Mouse (Mus musculus) MEL (cell line): ENCODE data around the gene D430041D05Rik. TPM values are rescaled to one million over a fixed set of nuclear protein-coding genes. Genes with fewer than 3 reads are reported as not detected.

ENCODE experiments used
- DNase-seq: peaks from one replicate; pipeline ENCODE4 v3.0.0; 2011; ENCODE audit warnings: low read depth, low spot score
- H3K27ac ChIP-seq: 2 replicates; pipeline ENCODE4 v1.5.1; 2012; ENCODE audit warnings: low read depth, mild to moderate bottlenecking, control low read depth, low read length, moderate library complexity; ENCODE audit not compliant: control insufficient read depth
- H3K27me3 ChIP-seq, 2 experiments: fragments of 150-350 bp in 1 of 2; sonication (generic) in 1 of 2; 2 replicates each; pipeline ENCODE4 v1.6.1; 2012; ENCODE audit warnings: low read length in 2 of 2, mild to moderate bottlenecking in 2 of 2, improper control_type of control experiment in 1 of 2, moderate library complexity in 1 of 2; ENCODE audit not compliant: insufficient read depth in 2 of 2, control insufficient read depth in 1 of 2
- H3K36me3 ChIP-seq, 2 experiments: 2 replicates each; pipeline ENCODE4 v1.6.1; 2012 to 2014; ENCODE audit warnings: low read length in 2 of 2, improper control_type of control experiment in 1 of 2, inconsistent platforms in 1 of 2, mild to moderate bottlenecking in 1 of 2; ENCODE audit not compliant: insufficient read depth in 2 of 2, control insufficient read depth in 1 of 2
- H3K4me1 ChIP-seq, 2 experiments: fragments of 150-350 bp in 1 of 2; sonication (generic) in 1 of 2; 2 replicates each; pipeline ENCODE4 v1.6.1; 2012; ENCODE audit warnings: low read length in 2 of 2, improper control_type of control experiment in 1 of 2, mild to moderate bottlenecking in 1 of 2; ENCODE audit not compliant: insufficient read depth in 2 of 2, control insufficient read depth in 1 of 2
- H3K4me3 ChIP-seq, 2 experiments: fragments of 150-350 bp in 1 of 2; sonication (generic) in 1 of 2; 2 replicates each; pipeline ENCODE4 v1.5.1; 2012; ENCODE audit warnings: low read depth in 2 of 2, low read length in 2 of 2, mild to moderate bottlenecking in 2 of 2, moderate library complexity in 2 of 2, control low read depth in 1 of 2, improper control_type of control experiment in 1 of 2; ENCODE audit not compliant: control insufficient read depth in 1 of 2, insufficient read depth in 1 of 2
- H3K79me2 ChIP-seq: 2 replicates; pipeline ENCODE4 v1.6.1; 2012; ENCODE audit warnings: mild to moderate bottlenecking, low read length, moderate library complexity; ENCODE audit not compliant: control insufficient read depth, poor library complexity, insufficient read depth
- H3K9ac ChIP-seq: 2 replicates; pipeline ENCODE4 v1.6.1; 2012; ENCODE audit warnings: low read depth, mild to moderate bottlenecking, control low read depth, low read length, moderate library complexity; ENCODE audit not compliant: control insufficient read depth, poor library complexity, severe bottlenecking
- H3K9me3 ChIP-seq: fragments of 150-350 bp; sonication (generic); replicated peaks from 2 replicates; pipeline ENCODE4 v1.6.1; 2012; ENCODE audit warnings: mild to moderate bottlenecking, low read length, improper control_type of control experiment, moderate library complexity; ENCODE audit not compliant: insufficient read depth
- CHD1 ChIP-seq: IDR thresholded peaks from 2 replicates; pipeline ENCODE4 v1.6.1; 2012; ENCODE audit warnings: low read depth, mild to moderate bottlenecking, inconsistent platforms, low read length, improper control_type of control experiment
- CTCF ChIP-seq, 3 experiments: IDR thresholded peaks in 2 of 3; conservative IDR thresholded peaks in 1 of 3; 2 replicates each; pipeline ENCODE4 v1.5.1; 2011 to 2012; ENCODE audit warnings: low read length in 3 of 3, low read depth in 2 of 3, mild to moderate bottlenecking in 2 of 3, improper control_type of control experiment in 1 of 3, inconsistent platforms in 1 of 3, mixed read lengths in 1 of 3, moderate library complexity in 1 of 3; ENCODE audit not compliant: control insufficient read depth in 1 of 3, insufficient read depth in 1 of 3, poor library complexity in 1 of 3, severe bottlenecking in 1 of 3
- EP300 ChIP-seq, 2 experiments: IDR thresholded peaks; 2 replicates each; pipeline ENCODE4 v1.6.1; 2011; ENCODE audit warnings: improper control_type of control experiment in 2 of 2, low read length in 2 of 2, low read depth in 1 of 2, mild to moderate bottlenecking in 1 of 2
- HCFC1 ChIP-seq: IDR thresholded peaks from 2 replicates; pipeline ENCODE4 v1.6.1; 2012; ENCODE audit warnings: low read depth, mild to moderate bottlenecking, inconsistent platforms, low read length, improper control_type of control experiment, moderate library complexity
- JUND ChIP-seq: IDR thresholded peaks from 2 replicates; pipeline ENCODE4 v1.6.1; 2011; ENCODE audit warnings: low read depth, mild to moderate bottlenecking, improper control_type of control experiment, low read length
- MXI1 ChIP-seq: IDR thresholded peaks from 2 replicates; pipeline ENCODE4 v1.6.1; 2011; ENCODE audit warnings: mild to moderate bottlenecking, low read depth, low read length, improper control_type of control experiment
- NELFE ChIP-seq: IDR thresholded peaks from 2 replicates; pipeline ENCODE4 v1.6.1; 2011; ENCODE audit warnings: low read depth, low read length, improper control_type of control experiment
- NRF1 ChIP-seq: IDR thresholded peaks from 2 replicates; pipeline ENCODE4 v1.6.1; 2014; ENCODE audit warnings: low read depth, mild to moderate bottlenecking, inconsistent platforms, low read length, improper control_type of control experiment, moderate library complexity; ENCODE audit not compliant: poor library complexity, insufficient read depth, severe bottlenecking
- POLR2A ChIP-seq, 2 experiments: IDR thresholded peaks; 2 replicates each; pipeline ENCODE4 v1.6.1; 2011 to 2012; ENCODE audit warnings: low read length in 2 of 2, mild to moderate bottlenecking in 2 of 2, control low read depth in 1 of 2, improper control_type of control experiment in 1 of 2, low read depth in 1 of 2, moderate library complexity in 1 of 2; ENCODE audit not compliant: control insufficient read depth in 1 of 2, insufficient read depth in 1 of 2, poor library complexity in 1 of 2
- POLR2AphosphoS2 ChIP-seq: IDR thresholded peaks from 2 replicates; pipeline ENCODE4 v1.6.1; 2011; ENCODE audit warnings: low read length, improper control_type of control experiment
- RAD21 ChIP-seq: IDR thresholded peaks from 2 replicates; pipeline ENCODE4 v1.6.1; 2011; ENCODE audit warnings: mild to moderate bottlenecking, low read depth, low read length, improper control_type of control experiment
- RCOR1 ChIP-seq: IDR thresholded peaks from 2 replicates; pipeline ENCODE4 v1.6.1; 2012; ENCODE audit warnings: low read depth, mild to moderate bottlenecking, inconsistent platforms, low read length, improper control_type of control experiment
- SIN3A ChIP-seq: IDR thresholded peaks from 2 replicates; pipeline ENCODE4 v1.6.1; 2012; ENCODE audit warnings: low read length, improper control_type of control experiment, inconsistent platforms
- SMC3 ChIP-seq: IDR thresholded peaks from 2 replicates; pipeline ENCODE4 v1.6.1; 2011; ENCODE audit warnings: low read depth, low read length, improper control_type of control experiment
- TAL1 ChIP-seq: IDR thresholded peaks from 2 replicates; pipeline ENCODE4 v1.6.1; 2012; ENCODE audit warnings: mild to moderate bottlenecking, inconsistent platforms, low read length, moderate library complexity, mixed read lengths
- TBP ChIP-seq: IDR thresholded peaks from 2 replicates; pipeline ENCODE4 v1.8.0; 2011; ENCODE audit warnings: low read depth, low read length, improper control_type of control experiment
- UBTF ChIP-seq: IDR thresholded peaks from 2 replicates; pipeline ENCODE4 v1.6.1; 2012; ENCODE audit warnings: low read depth, mild to moderate bottlenecking, inconsistent platforms, low read length, improper control_type of control experiment, moderate library complexity, borderline replicate concordance; ENCODE audit not compliant: insufficient read depth
- USF1 ChIP-seq: IDR thresholded peaks from 2 replicates; pipeline ENCODE4 v1.6.1; 2014; ENCODE audit warnings: low read depth, mild to moderate bottlenecking, inconsistent platforms, low read length, improper control_type of control experiment, moderate library complexity
- USF2 ChIP-seq, 2 experiments: IDR thresholded peaks; 2 replicates each; pipeline ENCODE4 v1.6.1; 2011 to 2012; ENCODE audit warnings: improper control_type of control experiment in 2 of 2, low read length in 2 of 2, borderline replicate concordance in 1 of 2, inconsistent platforms in 1 of 2, low read depth in 1 of 2, mild to moderate bottlenecking in 1 of 2; ENCODE audit not compliant: insufficient read depth in 1 of 2
- ZC3H11A ChIP-seq: IDR thresholded peaks from 2 replicates; pipeline ENCODE4 v1.6.1; 2012; ENCODE audit warnings: low read depth, mild to moderate bottlenecking, inconsistent platforms, low read length, improper control_type of control experiment
- ZKSCAN1 ChIP-seq: IDR thresholded peaks from 2 replicates; pipeline ENCODE4 v1.6.1; 2012; ENCODE audit warnings: low read depth, mild to moderate bottlenecking, inconsistent platforms, low read length, improper control_type of control experiment, moderate library complexity
- polyA plus RNA-seq, 2 experiments: library from polyadenylated mRNA; stranded (reverse) in 1 of 2; unstranded in 1 of 2; fragments of >175 nt in 1 of 2; fragments of >200 nt in 1 of 2; gene quantifications; 2 replicates each; pipeline versions ENCODE4 v1.2.1 to v1.2.4; 2012; ENCODE audit warnings: low replicate concordance in 2 of 2, low read depth in 1 of 2; ENCODE audit not compliant: insufficient read length in 2 of 2, insufficient read depth in 1 of 2, missing spikeins in 1 of 2
- total RNA-seq: library from RNA; depleted of rRNA; stranded (reverse); fragments of 300-350 nt; gene quantifications from 2 replicates; pipeline ENCODE4 v1.2.3, GENCODE M21; 2012

D430041D05Rik gene
- total and polyA plus RNA-seq, 3 experiments: 0.46 to 1.1 TPM; not detected in 1

DNA sequence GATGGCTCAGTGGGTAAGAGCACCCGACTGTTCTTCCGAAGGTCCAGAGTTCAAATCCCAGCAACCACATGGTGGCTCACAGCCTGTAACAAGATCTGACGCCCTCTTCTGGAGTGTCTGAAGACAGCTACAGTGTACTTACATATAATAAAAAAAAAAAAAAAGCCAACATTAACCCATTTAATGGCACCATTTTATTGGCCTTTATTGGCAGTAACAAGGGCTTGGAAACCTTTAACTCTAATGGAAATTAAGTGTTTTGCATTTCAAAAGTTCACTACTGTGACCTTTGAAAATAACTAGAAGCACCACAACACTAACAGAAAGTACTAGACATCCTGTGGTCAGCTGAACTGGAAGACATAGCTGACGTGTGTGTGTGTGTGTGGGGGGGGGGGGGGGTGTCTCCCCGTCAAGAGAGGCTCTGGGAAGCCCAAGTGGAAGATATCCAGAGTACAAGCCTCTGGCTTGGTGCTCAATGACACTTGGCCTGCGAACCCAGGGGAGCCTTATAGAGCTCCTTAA is 39.1 kb downstream of the D430041D05Rik start:
- H3K79me2 ChIP-seq: no peaks in the 10 kb centered on the region
- no peak for DNase-seq
- no peaks in the 10 kb centered on the region for H3K9me3 ChIP-seq
- no peak overlapping the region for H3K4me3 ChIP-seq
- no peak overlapping the region for H3K27ac ChIP-seq
- H3K4me1 ChIP-seq: no peaks in the 10 kb centered on the region
- TF ChIP-seq HCFC1: no peak
- no peak for TF ChIP-seq MXI1
- TF ChIP-seq USF1: no peak
- no peak for TF ChIP-seq RAD21
- TF ChIP-seq TAL1: no peak
- TF ChIP-seq ZKSCAN1: no peak
- TF ChIP-seq NELFE: no peak
- no peak for TF ChIP-seq TBP
- no peak for TF ChIP-seq CHD1
- no peak for TF ChIP-seq JUND
- H3K27me3 ChIP-seq: peaks cover 0 to 5% of the 10 kb centered on the region in 2 experiments; a peak in 3 of 4 replicates
- no peaks in the 10 kb centered on the region for H3K36me3 ChIP-seq
- no peak overlapping the region for H3K9ac ChIP-seq

DNA sequence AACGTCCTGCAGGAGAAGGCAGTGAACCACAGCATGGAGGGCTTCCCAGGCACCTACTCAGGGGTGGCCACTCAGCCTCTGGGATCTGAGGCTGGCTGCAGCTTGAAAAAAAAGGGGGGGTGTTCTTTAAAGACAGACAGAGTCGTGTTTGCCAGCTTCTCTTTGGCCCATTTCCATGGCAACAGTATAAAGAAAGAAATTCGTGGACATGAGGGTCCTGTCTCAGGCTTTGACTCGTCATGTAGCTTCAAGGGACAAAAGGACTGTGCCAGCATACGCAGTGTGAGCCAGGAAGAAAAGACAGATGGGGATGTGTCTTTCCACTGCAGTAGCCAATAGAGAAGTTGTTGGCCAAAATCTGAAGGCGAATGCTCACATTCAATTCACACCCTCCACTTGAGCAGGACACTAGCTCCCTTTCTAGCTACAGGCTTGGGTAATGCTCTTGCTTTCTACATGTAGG is 42.9 kb downstream of the D430041D05Rik start:
- Histone ChIP-seq H3K4me1 (no peaks in the 10 kb centered on the region), H3K79me2 (no peaks in the 10 kb centered on the region), H3K4me3 (no peak overlapping the region), H3K27ac (no peak overlapping the region), H3K27me3 (peaks cover 2 to 5% of the 10 kb centered on the region in 2 experiments), H3K9me3 (no peaks in the 10 kb centered on the region), H3K36me3 (no peaks in the 10 kb centered on the region), H3K9ac (no peak overlapping the region)
- TF ChIP-seq CHD1 (no peak), TAL1 (no peak), USF2 (IDR thresholded peaks at IDR 0.05; ENCODE audit: borderline replicate concordance in 1 of 2, insufficient read depth in 1 of 2, low read depth in 1 of 2, low read length in 2 of 2) (no peak), CTCF (IDR thresholded peaks at IDR 0.05 in 2 of 3, conservative IDR thresholded peaks at IDR 0.05 in 1 of 3; ENCODE audit: control insufficient read depth in 1 of 3, insufficient read depth in 1 of 3, low read depth in 2 of 3, low read length in 3 of 3, poor library complexity in 1 of 3, severe bottlenecking in 1 of 3) (no peak), NRF1 (no peak), SMC3 (no peak), ZC3H11A (no peak), EP300 (IDR thresholded peaks at IDR 0.05; ENCODE audit: low read depth in 1 of 2, low read length in 2 of 2) (no peak), SIN3A (no peak), POLR2A (IDR thresholded peaks at IDR 0.05; ENCODE audit: control insufficient read depth in 1 of 2, insufficient read depth in 1 of 2, low read depth in 1 of 2, low read length in 2 of 2, poor library complexity in 1 of 2) (no peak), POLR2AphosphoS2 (no peak), JUND (no peak), UBTF (no peak), RCOR1 (no peak)
- DNase-seq: no peak
